Mouse (Mus musculus): ENCODE results near the gene Fuca1.

- TF ChIP-seq CTCF (IDR thresholded peaks at IDR 0.05 in 2 of 3, conservative IDR thresholded peaks at IDR 0.05 in 1 of 3; ENCODE audit: control insufficient read depth in 1 of 3, insufficient read depth in 1 of 3, low read depth in 2 of 3, low read length in 3 of 3, poor library complexity in 1 of 3, severe bottlenecking in 1 of 3) (peak in 2 of 3 experiments; percentile 68 to 92), POLR2A (IDR thresholded peaks at IDR 0.05; ENCODE audit: control insufficient read depth in 1 of 2, insufficient read depth in 1 of 2, low read depth in 1 of 2, low read length in 2 of 2, poor library complexity in 1 of 2) (peak; percentile 62 to 80; a peak in 3 of 4 replicates), POLR2AphosphoS5 (IDR thresholded peaks at IDR 0.05; ENCODE audit: borderline replicate concordance, low read depth, low read length) (no peak), GATA1 (IDR thresholded peaks at IDR 0.05; ENCODE audit: low read depth, low read length) (no peak), USF2 (IDR thresholded peaks at IDR 0.05; ENCODE audit: borderline replicate concordance in 1 of 2, insufficient read depth in 1 of 2, low read depth in 1 of 2, low read length in 2 of 2) (no peak), EP300 (IDR thresholded peaks at IDR 0.05; ENCODE audit: low read depth in 1 of 2, low read length in 2 of 2) (peak in 1 of 2 experiments; percentile 4; a peak in 1 of 4 replicates), TCF12 (IDR thresholded peaks at IDR 0.05; ENCODE audit: low read depth, low read length) (peak; percentile 26; the same call in 1 of the 2 replicates), TAL1 (IDR thresholded peaks at IDR 0.05; ENCODE audit: low read length) (no peak), BHLHE40 (IDR thresholded peaks at IDR 0.05; ENCODE audit: borderline replicate concordance, low read depth, low read length) (no peak), CHD2 (IDR thresholded peaks at IDR 0.05; ENCODE audit: low read length) (no peak; the same call in 1 of the 2 replicates), ZMIZ1 (IDR thresholded peaks at IDR 0.05; ENCODE audit: low read depth, low read length) (peak; percentile 90)
Measured at GRCm38 (mm10) chr4:135920304-135921241, at the start of gene Fuca1.
